Comparison of ENCODE assay signal across 8 mouse cellular contexts in genomic region chr14:48295815-48296271, GRCm38 (mm10).
A peak's percentile ranks its signal among the peaks of the same experiment; 100 is the strongest.
DNase-seq lines count a peak whose midpoint lies in the region; ATAC-seq and TF ChIP-seq lines count a peak whose summit lies in the region.

No protein-coding gene starts in this region.

- no peak for ATAC-seq in hindbrain, embryonic 15.5 days (ENCODE audit: low FRiP score, low read depth)
- no peak for ATAC-seq in hindbrain, embryonic 14.5 days (ENCODE audit: low FRiP score)
- ATAC-seq in heart, embryonic 11.5 days (replicated peaks; ENCODE audit: insufficient number of reproducible peaks, low FRiP score, low TSS enrichment), result no peak
- ATAC-seq in lung, postnatal 0 days, result peak; percentile 79

- no peak for TF ChIP-seq CTCF in lung, postnatal 0 days (IDR thresholded peaks at IDR 0.05)

- H3K27me3 ChIP-seq in hindbrain, embryonic 15.5 days, result no peaks in the 10 kb centered on the region
- H3K27me3 ChIP-seq in hindbrain, embryonic 14.5 days (ENCODE audit: control insufficient read depth, insufficient read depth, low read length), result no peaks in the 10 kb centered on the region
- H3K27me3 ChIP-seq in heart, embryonic 11.5 days (ENCODE audit: control insufficient read depth, insufficient read depth, low read length), result no peaks in the 10 kb centered on the region; the same call in 1 of the 2 replicates
- H3K27me3 ChIP-seq in lung, postnatal 0 days (replicated peaks; ENCODE audit: insufficient read depth, low read length), result no peaks in the 10 kb centered on the region

- H3K27ac ChIP-seq in hindbrain, embryonic 15.5 days (replicated peaks), result 0 out of 2 replicates have a peak overlapping the region, but pooled peaks have one; percentile 6
- H3K27ac ChIP-seq in hindbrain, embryonic 14.5 days, result no peak overlapping the region
- no peak overlapping the region for H3K27ac ChIP-seq in heart, embryonic 11.5 days (ENCODE audit: low read depth, low read length)
- H3K27ac ChIP-seq in lung, postnatal 0 days (ENCODE audit: low read length), result no peak overlapping the region

- no peak overlapping the region for H3K9ac ChIP-seq in hindbrain, embryonic 15.5 days
- H3K9ac ChIP-seq in hindbrain, embryonic 14.5 days, result no peak overlapping the region
- H3K9ac ChIP-seq in heart, embryonic 11.5 days (ENCODE audit: low read depth, low read length), result peak overlapping the region; percentile 49; the same call in 1 of the 2 replicates
- H3K9ac ChIP-seq in lung, postnatal 0 days (replicated peaks; ENCODE audit: low read depth), result no peak overlapping the region

- 29% methylated on average over 7 of the region's 7 CpGs for WGBS in hindbrain, embryonic 15.5 days
- WGBS in hindbrain, embryonic 14.5 days, result 34% methylated on average over 7 of the region's 7 CpGs
- 4% methylated on average over 7 of the region's 7 CpGs for WGBS in heart, embryonic 11.5 days (ENCODE audit: insufficient replicate concordance)
- under 1% methylated on average over 7 of the region's 7 CpGs for WGBS in lung, postnatal 0 days

- no peaks in the 10 kb centered on the region for H3K9me3 ChIP-seq in hindbrain, embryonic 15.5 days
- no peaks in the 10 kb centered on the region for H3K9me3 ChIP-seq in hindbrain, embryonic 14.5 days (ENCODE audit: control insufficient read depth, low read length)
- H3K9me3 ChIP-seq in heart, embryonic 11.5 days (replicated peaks; ENCODE audit: control insufficient read depth, low read length), result no peaks in the 10 kb centered on the region
- H3K9me3 ChIP-seq in lung, postnatal 0 days (ENCODE audit: low read length), result no peaks in the 10 kb centered on the region

- no peak overlapping the region for H3K4me2 ChIP-seq in hindbrain, embryonic 15.5 days
- no peak overlapping the region; the same call in 1 of the 2 replicates for H3K4me2 ChIP-seq in hindbrain, embryonic 14.5 days (replicated peaks)
- H3K4me2 ChIP-seq in heart, embryonic 11.5 days, result peak overlapping the region; percentile 63
- H3K4me2 ChIP-seq in lung, postnatal 0 days (replicated peaks; ENCODE audit: low read depth, low read length), result peak overlapping the region; percentile 40

- no peak for DNase-seq in hindbrain, embryonic 14.5 days (ENCODE audit: low spot score)
- DNase-seq in Muller cell, postnatal 12 days (ENCODE audit: inconsistent ontology term), result peak; percentile 68
- DNase-seq in lung, postnatal 0 days (ENCODE audit: low spot score), result peak; percentile 69
- no peak for DNase-seq in thymus, postnatal 0 days (ENCODE audit: low spot score)
- no peak for DNase-seq in thymus, postnatal 25 days
- no peak for DNase-seq in kidney, postnatal 25 days

- H3K36me3 ChIP-seq in hindbrain, embryonic 15.5 days, result no peaks in the 10 kb centered on the region
- no peaks in the 10 kb centered on the region for H3K36me3 ChIP-seq in hindbrain, embryonic 14.5 days (replicated peaks; ENCODE audit: control insufficient read depth, insufficient read depth)
- H3K36me3 ChIP-seq in heart, embryonic 11.5 days (ENCODE audit: control insufficient read depth, insufficient read depth, low read length), result no peaks in the 10 kb centered on the region
- no peaks in the 10 kb centered on the region for H3K36me3 ChIP-seq in lung, postnatal 0 days (ENCODE audit: insufficient read depth, low read length)

- no peak overlapping the region for H3K4me3 ChIP-seq in hindbrain, embryonic 15.5 days
- H3K4me3 ChIP-seq in hindbrain, embryonic 14.5 days (replicated peaks; ENCODE audit: low read length), result no peak overlapping the region
- H3K4me3 ChIP-seq in heart, embryonic 11.5 days (ENCODE audit: low read depth, low read length), result peak overlapping the region; percentile 23
- no peak overlapping the region for H3K4me3 ChIP-seq in lung, postnatal 0 days (ENCODE audit: low read depth, low read length)

- H3K4me1 ChIP-seq in hindbrain, embryonic 15.5 days (replicated peaks), result peaks cover 5% of the 10 kb centered on the region; the same call in 1 of the 2 replicates
- peaks cover 12% of the 10 kb centered on the region for H3K4me1 ChIP-seq in hindbrain, embryonic 14.5 days (replicated peaks; ENCODE audit: control insufficient read depth, insufficient read depth, low read length)
- no peaks in the 10 kb centered on the region for H3K4me1 ChIP-seq in heart, embryonic 11.5 days (ENCODE audit: control insufficient read depth, insufficient read depth, low read length)
- peaks cover 4% of the 10 kb centered on the region; the same call in 1 of the 2 replicates for H3K4me1 ChIP-seq in lung, postnatal 0 days (ENCODE audit: insufficient read depth, low read depth, low read length)

- TF ChIP-seq EP300 in lung, postnatal 0 days (IDR thresholded peaks at IDR 0.05), result peak; percentile 59; the same call in 1 of the 2 replicates

Comparison
In these comparisons a context has a peak if more than half of its experiments do, and no peak if none do; other contexts are left out.
1. H3K4me2 ChIP-seq: peak in heart, embryonic 11.5 days (single experiment) and lung, postnatal 0 days (single experiment); none in hindbrain, embryonic 15.5 days (single experiment) and hindbrain, embryonic 14.5 days (single experiment).
2. DNase-seq: peak in Muller cell, postnatal 12 days (single experiment) and lung, postnatal 0 days (single experiment); none in hindbrain, embryonic 14.5 days (single experiment), thymus, postnatal 0 days (single experiment), thymus, postnatal 25 days (single experiment) and kidney, postnatal 25 days (0 of 2).